Mouse (Mus musculus): ENCODE measurements at regions not wholly inside any gene's neighbourhood (a gene's known extent, or its start where the extent isn't known, plus 50 kb on each side); places are given as distances from the start of the nearest gene placed in this dataset.

DNA sequence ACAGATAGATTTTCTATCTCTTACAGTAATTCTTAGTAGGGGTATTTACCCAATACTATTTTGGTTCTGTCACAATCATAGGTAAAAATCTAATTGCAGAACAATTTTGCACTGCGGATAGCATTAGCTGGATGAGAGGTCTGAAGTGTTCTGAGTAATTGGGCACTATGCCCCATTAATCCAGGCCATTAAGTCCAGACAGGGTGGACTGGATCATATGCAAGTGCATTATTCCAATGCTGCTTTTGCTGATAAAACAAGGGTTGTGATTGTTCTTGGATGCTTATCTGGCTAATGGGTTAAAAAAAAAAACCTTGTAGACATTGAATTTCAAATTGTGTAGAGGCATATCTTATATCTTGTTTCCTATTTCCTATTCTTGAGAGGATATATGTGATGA is 1732.6 kb upstream of the Gm6569 start:
- no peak for DNase-seq (ENCODE audit: low spot score in 2 of 2)
- intact Hi-C loops (cut with DNase I) = no loop called here

DNA sequence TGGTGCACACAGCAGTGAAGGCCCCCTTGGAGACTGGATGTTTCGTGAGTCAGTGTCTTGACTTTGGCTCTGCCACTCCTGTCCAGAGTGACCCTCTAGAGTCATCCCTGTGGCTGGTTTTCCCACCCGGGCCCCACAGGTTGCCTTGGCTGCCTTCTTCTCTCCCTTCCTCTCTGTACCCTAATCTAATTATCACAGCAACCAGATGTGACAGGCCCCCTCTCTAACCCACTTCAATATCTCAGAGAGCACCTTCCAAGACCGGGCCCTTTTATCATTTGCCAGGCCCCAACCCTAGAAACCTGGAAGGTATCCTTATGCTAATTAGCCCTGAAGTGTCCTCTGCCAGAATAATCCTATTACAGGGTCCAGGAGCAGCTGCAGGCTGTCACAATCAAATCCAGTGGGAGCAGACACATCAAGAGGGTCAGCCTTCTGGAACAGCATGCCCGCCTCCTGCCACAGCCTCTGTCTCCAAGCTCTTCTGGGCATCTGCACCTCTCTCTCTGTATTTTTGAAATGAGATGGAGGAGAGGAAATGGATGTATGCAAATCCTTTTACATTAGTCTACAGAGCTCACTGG is 1728.4 kb upstream of the Gm6569 start:
- no peak for DNase-seq (ENCODE audit: low spot score in 2 of 2)
- intact Hi-C loops (cut with DNase I) = no loop called here

DNA sequence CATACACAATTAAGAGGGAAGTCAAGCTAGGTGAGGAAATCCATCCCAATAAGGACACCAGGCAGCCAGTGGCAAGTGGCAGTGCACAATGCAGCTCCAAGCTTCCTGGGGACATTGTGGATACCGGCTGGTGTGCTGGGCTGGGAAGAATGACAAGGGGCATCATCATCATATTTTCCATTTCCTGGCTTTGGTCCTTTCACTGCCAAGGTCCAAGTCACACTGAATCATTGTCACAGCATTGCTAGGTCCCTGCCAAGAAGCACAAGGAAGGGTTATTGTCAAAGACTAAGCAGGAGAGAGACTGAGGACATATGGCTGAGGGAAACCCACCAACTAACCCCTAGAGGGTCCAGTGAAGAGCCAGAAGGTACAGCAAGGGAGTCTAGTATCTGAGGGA is 1723.8 kb upstream of the Gm6569 start:
- no peak for DNase-seq (ENCODE audit: low spot score in 2 of 2)

GRCm38 (mm10) chr15:72116772-72117171 is 1717.6 kb upstream of the Gm6569 start:
- no peak for DNase-seq (ENCODE audit: low spot score in 2 of 2)
- intact Hi-C loops (cut with DNase I) = no loop called here

More for the DNA sequence above, 1723.8 kb upstream of the Gm6569 start:
- intact Hi-C loops (cut with DNase I) = no loop called here

DNA sequence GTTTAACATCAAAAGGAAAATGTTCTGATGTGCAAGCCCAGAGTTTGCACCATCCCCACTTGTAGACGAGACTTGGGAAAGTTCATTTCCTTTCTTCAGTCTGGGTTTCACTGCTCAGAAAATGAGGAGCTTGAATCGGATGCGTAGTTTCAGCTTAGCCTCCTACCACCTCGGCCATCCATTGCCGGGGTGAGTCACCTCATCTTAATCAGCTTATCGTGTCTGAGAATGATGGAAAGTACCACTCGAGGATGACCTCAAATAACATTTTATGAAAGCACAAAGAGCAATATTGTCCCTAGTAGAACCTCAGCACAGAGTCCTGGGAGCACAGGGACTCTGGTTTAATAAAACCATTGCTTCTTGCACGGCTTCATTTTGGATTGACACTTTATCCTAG is 1700.1 kb upstream of the Gm6569 start:
- no peak for DNase-seq (ENCODE audit: low spot score in 2 of 2)
- intact Hi-C loops (cut with DNase I) = no loop called here

- intact Hi-C loops (cut with DNase I) = no loop called here
- DNase-seq (ENCODE audit: low spot score in 2 of 2) = no peak
Observed at GRCm38 (mm10) chr15:72135992-72136617, 1698.3 kb upstream of the Gm6569 start.

DNA sequence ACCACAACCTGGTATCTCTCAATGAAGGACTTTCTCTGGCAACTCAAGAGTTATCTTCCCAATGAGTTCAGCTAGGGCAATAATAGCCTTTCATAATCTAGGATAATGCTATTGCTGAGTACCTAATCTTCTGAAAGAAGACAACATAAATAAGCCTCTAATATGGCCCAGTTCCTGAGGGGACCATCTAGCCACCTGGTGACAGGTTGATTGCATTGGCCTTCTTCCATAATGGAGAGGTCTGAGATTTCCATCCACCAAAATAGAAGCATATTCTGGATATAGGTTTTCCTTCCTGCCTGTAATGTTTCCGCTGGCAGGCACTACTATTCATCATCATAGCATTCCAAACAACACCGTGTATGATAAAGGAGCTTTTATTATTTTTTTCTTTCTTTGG is 1694.2 kb upstream of the Gm6569 start:
- intact Hi-C loops (cut with DNase I) = no loop called here
- DNase-seq (ENCODE audit: low spot score in 2 of 2) = no peak

DNA sequence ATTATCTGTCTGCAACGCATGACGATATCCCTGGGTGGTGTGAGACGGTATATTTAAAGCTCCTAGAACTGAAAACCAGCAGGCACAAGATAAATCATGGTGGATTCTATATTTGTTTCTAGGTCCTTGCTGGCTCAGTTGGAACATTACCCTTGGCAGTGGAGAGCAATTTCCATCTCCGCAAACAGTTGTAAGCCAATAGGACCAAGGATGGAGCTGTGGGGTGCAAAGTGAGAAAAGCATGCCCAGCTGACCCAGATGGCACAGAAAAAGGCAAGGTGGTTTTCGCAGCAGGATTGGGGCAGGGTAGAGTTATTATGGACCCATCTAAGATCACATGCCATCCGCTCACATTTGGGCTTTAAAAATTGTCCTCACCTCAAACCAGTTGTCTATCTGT is 1683.8 kb upstream of the Gm6569 start:
- intact Hi-C loops (cut with DNase I) = no loop called here
- DNase-seq (ENCODE audit: low spot score in 2 of 2) = no peak

DNA sequence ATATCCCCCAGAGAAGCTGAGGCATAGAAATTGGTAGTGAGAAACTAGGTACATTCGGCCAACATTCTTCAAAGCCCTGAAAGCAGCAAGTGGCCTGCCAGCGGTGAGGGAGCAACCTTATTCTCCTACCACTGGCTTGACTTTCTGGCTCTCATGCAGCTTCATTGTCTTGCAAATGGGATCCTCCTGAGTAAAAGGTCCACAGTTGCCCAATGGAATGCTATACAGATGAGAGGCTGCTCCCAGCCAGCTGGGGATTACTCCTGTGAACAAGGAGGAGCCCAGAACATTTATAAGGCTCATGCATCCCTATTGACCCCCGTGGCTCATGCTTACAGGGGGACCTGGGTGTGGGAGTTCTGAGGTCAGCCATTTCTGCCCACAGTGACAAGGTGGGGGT is 1675.9 kb upstream of the Gm6569 start:
- intact Hi-C loops (cut with DNase I) = no loop called here
- DNase-seq (ENCODE audit: low spot score in 2 of 2) = no peak

DNA sequence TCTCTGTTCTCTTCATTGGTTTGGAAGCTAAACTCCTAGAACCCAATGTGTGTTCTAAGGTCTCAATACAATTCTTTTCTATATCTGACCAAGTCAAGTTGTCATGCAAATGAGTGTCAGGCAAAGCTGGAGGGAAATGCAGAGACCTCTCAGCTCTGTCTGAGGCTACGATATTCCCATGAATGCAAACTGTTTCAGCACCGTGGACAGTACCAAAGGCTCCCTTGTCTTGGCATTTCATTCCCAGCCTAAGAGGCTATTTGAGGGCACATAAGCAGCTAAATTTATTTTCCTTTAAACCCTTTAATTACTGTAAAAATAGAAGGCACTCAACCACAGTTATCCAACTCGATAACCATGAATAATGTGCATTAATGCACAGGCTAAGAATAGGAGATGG is 1633.5 kb upstream of the Gm6569 start:
- intact Hi-C loops (cut with DNase I) = loop anchor here (10.0 kb wide), 1 partner anchor 116 kb away; no protein-coding TSS in a partner anchor
- DNase-seq (ENCODE audit: low spot score in 2 of 2) = no peak

- no peak for DNase-seq (ENCODE audit: low spot score in 2 of 2)
- intact Hi-C loops (cut with DNase I) = loop anchor here (10.0 kb wide), 1 partner anchor 117 kb away; no protein-coding TSS in a partner anchor
Observed at GRCm38 (mm10) chr15:72201791-72202190, 1632.6 kb upstream of the Gm6569 start.

DNA sequence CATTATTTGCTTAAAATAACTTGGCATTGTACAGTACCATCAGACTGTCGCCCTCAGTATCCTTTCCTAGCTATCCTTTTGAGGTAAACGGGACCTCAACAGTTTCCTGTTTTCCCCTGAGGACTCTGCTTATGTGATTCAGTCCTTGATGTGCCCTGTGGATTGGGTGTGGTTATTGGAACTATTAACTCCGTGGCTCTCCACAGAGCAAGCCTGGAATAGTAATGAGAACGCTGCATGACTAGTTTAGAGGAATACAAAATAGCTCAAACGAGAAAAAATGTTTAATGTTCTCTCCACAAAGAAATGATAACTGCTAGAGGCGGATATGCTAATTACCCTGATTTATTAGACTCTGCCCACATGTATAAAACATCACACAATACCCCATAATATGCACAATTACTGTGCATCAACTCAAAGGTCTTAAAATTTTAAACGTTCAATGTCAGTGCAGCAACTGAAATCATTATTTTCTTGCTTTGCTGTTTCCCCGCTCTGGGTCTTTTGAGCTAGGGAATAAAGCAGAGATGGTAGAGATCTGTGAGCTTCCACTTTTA is 1629.0 kb upstream of the Gm6569 start:
- intact Hi-C loops (cut with DNase I) = loop anchor here (5.0 to 10.0 kb wide), 2 partner anchors 121 to 817 kb away; no protein-coding TSS in a partner anchor
- no peak for DNase-seq (ENCODE audit: low spot score in 2 of 2)

GRCm38 (mm10) chr15:72205950-72206349 is 1628.4 kb upstream of the Gm6569 start:
- peak; percentile 92 to 94 for DNase-seq (ENCODE audit: low spot score in 2 of 2)
- intact Hi-C loops (cut with DNase I) = loop anchor here (1.0 to 10.0 kb wide), 3 partner anchors 121 to 816 kb away; no protein-coding TSS in a partner anchor

- intact Hi-C loops (cut with DNase I) = loop anchor here (5.0 to 10.0 kb wide), 2 partner anchors 123 to 815 kb away; no protein-coding TSS in a partner anchor
- DNase-seq (ENCODE audit: low spot score in 2 of 2) = no peak
Observed at GRCm38 (mm10) chr15:72207589-72207988, 1626.8 kb upstream of the Gm6569 start.

DNA sequence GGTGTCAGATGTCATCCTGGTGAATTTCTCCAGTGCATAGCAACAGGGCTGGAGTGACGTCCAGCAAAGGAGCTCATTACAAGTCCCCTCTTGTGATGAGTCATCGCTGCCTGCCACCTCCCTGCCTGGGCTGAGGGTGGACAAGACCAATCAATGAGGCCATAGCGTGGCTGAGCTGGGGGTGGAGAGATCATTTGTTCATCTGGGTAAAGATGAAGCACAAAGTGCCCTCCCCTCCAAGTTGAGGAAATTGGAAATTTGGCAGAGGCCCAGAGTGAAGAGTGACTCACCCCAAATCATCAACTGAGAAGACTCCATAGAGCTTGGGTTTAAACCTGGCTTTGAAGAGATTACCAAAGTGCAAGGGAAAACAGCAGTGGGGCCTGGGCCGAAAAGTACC is 1626.3 kb upstream of the Gm6569 start:
- intact Hi-C loops (cut with DNase I) = loop anchor here (5.0 to 10.0 kb wide), 2 partner anchors 123 to 814 kb away; no protein-coding TSS in a partner anchor

GRCm38 (mm10) chr15:72208973-72209372 is 1625.4 kb upstream of the Gm6569 start:
- DNase-seq (ENCODE audit: low spot score in 2 of 2) = peak; percentile 46 to 57
- intact Hi-C loops (cut with DNase I) = loop anchor here (5.0 to 10.0 kb wide), 2 partner anchors 124 to 813 kb away; no protein-coding TSS in a partner anchor

More for the DNA sequence above, 1626.3 kb upstream of the Gm6569 start:
- no peak for DNase-seq (ENCODE audit: low spot score in 2 of 2)

- intact Hi-C loops (cut with DNase I) = no loop called here
- no peak for DNase-seq (ENCODE audit: low spot score in 2 of 2)
Observed at GRCm38 (mm10) chr15:72217731-72218130, 1616.6 kb upstream of the Gm6569 start.

DNA sequence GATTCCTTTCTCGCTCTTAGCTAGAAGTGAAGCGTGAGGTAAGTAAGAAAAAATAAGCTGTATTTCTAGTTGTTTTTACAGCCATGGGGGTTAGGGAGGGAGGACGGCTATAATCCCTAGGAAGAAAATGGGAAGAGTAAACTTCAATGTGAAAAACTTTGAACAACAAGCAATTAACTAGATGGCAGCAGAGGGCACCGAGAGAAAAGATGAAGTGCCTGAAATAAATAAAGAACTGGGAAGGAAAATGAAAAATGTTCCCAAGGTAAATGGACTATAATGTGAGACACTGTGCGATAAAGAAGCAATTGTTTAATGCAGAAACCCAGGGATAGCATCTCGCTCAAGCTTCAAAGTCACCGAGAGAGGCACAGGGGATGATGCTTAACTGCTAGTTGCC is 1614.4 kb upstream of the Gm6569 start:
- DNase-seq (ENCODE audit: low spot score in 2 of 2) = no peak
- intact Hi-C loops (cut with DNase I) = no loop called here

DNA sequence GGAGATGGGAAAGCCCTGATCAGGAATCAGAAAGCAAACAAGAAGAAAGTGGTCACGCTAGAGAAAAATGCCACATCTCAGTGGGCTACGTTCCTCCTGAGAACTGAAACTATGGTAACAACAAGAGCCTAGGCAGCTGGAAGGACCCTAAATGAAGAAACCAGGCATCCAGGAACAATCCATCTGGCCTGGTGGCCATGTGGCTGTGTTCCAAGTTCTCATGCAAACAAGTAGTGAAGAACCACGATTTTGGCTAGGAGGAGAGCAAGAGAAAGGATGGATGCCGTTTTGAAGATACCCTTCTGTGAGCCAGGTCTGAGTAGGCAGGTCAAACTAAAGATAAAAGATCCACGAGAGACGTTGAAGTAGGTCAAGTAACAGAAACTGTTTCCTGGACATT is 1613.6 kb upstream of the Gm6569 start:
- no peak for DNase-seq (ENCODE audit: low spot score in 2 of 2)
- intact Hi-C loops (cut with DNase I) = no loop called here

DNA sequence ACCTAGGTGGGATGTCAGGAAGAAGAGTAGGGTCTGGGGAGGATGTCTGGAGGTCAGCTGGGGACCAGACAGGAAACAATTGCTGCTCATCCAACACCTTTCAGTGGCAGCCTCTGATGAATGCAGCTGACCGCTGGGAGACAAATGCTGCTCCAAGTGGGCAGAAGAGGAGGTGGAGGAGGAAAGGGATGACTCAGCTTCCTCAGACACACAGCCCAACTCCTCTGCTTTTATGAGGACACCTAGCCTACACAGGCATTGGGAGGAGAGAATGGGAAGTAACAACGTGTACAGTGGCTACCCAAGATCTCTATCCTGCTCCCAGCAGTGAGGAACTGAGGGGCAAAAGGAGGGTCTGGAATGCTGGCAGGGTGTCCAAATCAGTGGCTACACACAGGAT is 1602.0 kb upstream of the Gm6569 start:
- intact Hi-C loops (cut with DNase I) = no loop called here
- peak in 1 of 2 experiments; percentile 30 for DNase-seq (ENCODE audit: low spot score in 2 of 2)

DNA sequence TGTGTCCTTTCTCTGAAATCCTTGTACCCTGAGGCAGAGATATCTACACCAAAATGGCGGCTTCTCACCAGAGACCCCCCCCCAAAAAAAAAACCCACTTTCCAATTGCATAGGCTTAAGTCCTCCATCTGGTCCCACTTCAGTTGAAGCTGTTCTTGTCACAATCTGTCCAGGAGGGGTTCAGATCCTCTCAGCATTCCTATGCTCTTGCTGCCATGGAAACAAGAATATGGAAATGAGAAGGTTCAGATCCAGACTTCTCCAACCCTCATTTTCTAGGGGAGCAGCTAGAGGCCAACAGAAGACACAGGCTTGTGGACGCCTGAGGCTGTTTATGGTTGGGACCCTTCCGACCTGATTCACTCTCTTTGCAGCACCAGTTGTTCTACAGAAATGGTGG is 1569.7 kb upstream of the Gm6569 start:
- intact Hi-C loops (cut with DNase I) = no loop called here

More for the DNA sequence above, 1569.7 kb upstream of the Gm6569 start:
- DNase-seq (ENCODE audit: low spot score in 2 of 2) = peak in 1 of 2 experiments; percentile 33

Data from left cerebral cortex, postnatal 14 days (tissue).